Comparison of ENCODE assay signal across 8 mouse cellular contexts in the genomic region with DNA sequence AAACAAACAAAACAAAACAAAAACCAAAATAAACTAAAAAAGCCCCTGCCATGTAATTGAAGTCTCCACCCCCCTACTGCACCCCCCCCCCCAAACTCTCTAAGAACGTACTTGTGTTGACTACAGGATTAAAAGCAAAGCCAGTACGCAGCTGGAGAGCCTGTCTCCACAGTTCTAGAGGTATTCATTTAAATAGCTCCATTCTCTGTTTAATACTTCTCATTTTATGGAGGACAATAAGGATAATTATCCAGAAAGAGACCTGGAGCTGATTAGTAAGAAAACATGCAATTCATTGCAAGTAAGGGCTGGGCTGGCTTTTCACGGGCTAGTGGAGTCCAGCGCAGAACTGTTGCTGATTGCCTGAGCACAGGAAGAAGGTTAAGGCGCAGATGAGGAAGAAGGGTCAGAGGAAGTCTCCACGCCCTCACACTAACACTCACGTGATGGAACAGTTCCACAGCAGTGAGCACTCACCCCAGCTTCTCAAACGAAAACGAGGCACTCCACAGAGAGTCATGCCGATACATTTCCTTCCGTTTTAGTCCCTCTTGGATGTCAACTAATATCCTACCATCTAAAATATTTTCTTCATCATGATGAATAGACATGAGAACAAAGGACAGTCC. TPM values are rescaled to one million over a fixed set of nuclear protein-coding genes. Genes with fewer than 3 reads are reported as not detected.
DNase-seq lines count a peak whose midpoint lies in the region; ATAC-seq lines count a peak whose summit lies in the region.
"Had no signal": no experiment of that assay in that cellular context is flagged by ENCODE, and none has a peak within 500 bp of the region (broad histone marks: within the 10 kb centered on the region; RNA-seq: fewer than 3 reads in every experiment).

No protein-coding gene starts in this region.

- 54% methylated on average over 11 of the region's 11 CpGs for WGBS in kidney, embryonic 15.5 days
- 83% methylated on average over 11 of the region's 11 CpGs for WGBS in hindbrain, embryonic 11.5 days

- H3K4me3 ChIP-seq in kidney, embryonic 15.5 days (replicated peaks), result no peak overlapping the region
- no peak overlapping the region for H3K4me3 ChIP-seq in hindbrain, embryonic 11.5 days (ENCODE audit: low read depth, low read length)
- H3K4me3 ChIP-seq: hindbrain, embryonic 15.5 days had no signal

- peak; percentile 83 to 85 for DNase-seq in B cell, adult 2 months
- DNase-seq in MEL-GATA-1-ER (ENCODE audit: extremely low read depth, low read depth), result peak; percentile 25
- peak; percentile 82 for DNase-seq in naive thymus-derived CD4-positive, alpha-beta T cell, adult 2 months (ENCODE audit: low read depth)
- no peak for DNase-seq in hindbrain, embryonic 11.5 days (ENCODE audit: low spot score)
- DNase-seq in ovary, postnatal 10 days (ENCODE audit: low spot score), result no peak
- no peak for DNase-seq in cerebellum, adult 18-20 months

- H3K9me3 ChIP-seq in kidney, embryonic 15.5 days (replicated peaks), result no peaks in the 10 kb centered on the region
- no peaks in the 10 kb centered on the region for H3K9me3 ChIP-seq in hindbrain, embryonic 11.5 days (ENCODE audit: control insufficient read depth, low read length)
- H3K9me3 ChIP-seq: hindbrain, embryonic 15.5 days had no signal

- no peaks in the 10 kb centered on the region for H3K36me3 ChIP-seq in kidney, embryonic 15.5 days
- H3K36me3 ChIP-seq in hindbrain, embryonic 11.5 days (ENCODE audit: control insufficient read depth, insufficient read depth, low read length), result no peaks in the 10 kb centered on the region
- H3K36me3 ChIP-seq: hindbrain, embryonic 15.5 days had no signal

- no peak overlapping the region for H3K9ac ChIP-seq in kidney, embryonic 15.5 days
- H3K9ac ChIP-seq in hindbrain, embryonic 11.5 days (ENCODE audit: low read depth, low read length), result no peak overlapping the region
- H3K9ac ChIP-seq: hindbrain, embryonic 15.5 days had no signal

- no peak for ATAC-seq in kidney, embryonic 15.5 days (replicated peaks; ENCODE audit: low FRiP score)
- no peak for ATAC-seq in hindbrain, embryonic 11.5 days (ENCODE audit: low FRiP score)

- H3K27ac ChIP-seq in kidney, embryonic 15.5 days, result peak overlapping the region; percentile 48; the same call in 1 of the 2 replicates
- H3K27ac ChIP-seq in hindbrain, embryonic 11.5 days (ENCODE audit: low read depth, low read length), result no peak overlapping the region
- H3K27ac ChIP-seq: hindbrain, embryonic 15.5 days had no signal

- H3K27me3 ChIP-seq in kidney, embryonic 15.5 days, result no peaks in the 10 kb centered on the region
- no peaks in the 10 kb centered on the region for H3K27me3 ChIP-seq in hindbrain, embryonic 11.5 days (ENCODE audit: control insufficient read depth, insufficient read depth, low read length)
- H3K27me3 ChIP-seq: hindbrain, embryonic 15.5 days had no signal

- H3K4me2 ChIP-seq in kidney, embryonic 15.5 days, result no peak overlapping the region
- H3K4me2 ChIP-seq in hindbrain, embryonic 11.5 days (replicated peaks; ENCODE audit: low read depth, low read length), result no peak overlapping the region
- H3K4me2 ChIP-seq: hindbrain, embryonic 15.5 days had no signal

- H3K4me1 ChIP-seq in kidney, embryonic 15.5 days, result peaks cover 22% of the 10 kb centered on the region
- H3K4me1 ChIP-seq in hindbrain, embryonic 11.5 days (replicated peaks; ENCODE audit: control insufficient read depth, insufficient read depth, low read length), result no peaks in the 10 kb centered on the region
- H3K4me1 ChIP-seq: hindbrain, embryonic 15.5 days had no signal

RNA-seq across cellular contexts. Expression of a gene that starts 11.3 kb away (rescaled TPM):
- polyA plus RNA-seq in kidney, embryonic 15.5 days (2015; fragmentation: Nextera tagmentation; extraction: Ambion mirVana), result 7.6 and 8.4 TPM in 2 replicates
- 9.7 and 10.8 TPM in 2 replicates for polyA plus RNA-seq in hindbrain, embryonic 11.5 days (2014; fragmentation: Nextera tagmentation; extraction: Ambion mirVana)

RNA-seq across cellular contexts. Expression of a gene that starts 21.7 kb away (rescaled TPM):
- polyA plus RNA-seq in kidney, embryonic 15.5 days (2015; fragmentation: Nextera tagmentation; extraction: Ambion mirVana), result 2.4 and 2.5 TPM in 2 replicates
- 2.7 TPM in 2 replicates for polyA plus RNA-seq in hindbrain, embryonic 11.5 days (2014; fragmentation: Nextera tagmentation; extraction: Ambion mirVana)

Comparison
In these comparisons a context has a peak if more than half of its experiments do, and no peak if none do; other contexts are left out.
1. DNase-seq: peak in B cell, adult 2 months (2 of 2), MEL-GATA-1-ER (single experiment) and naive thymus-derived CD4-positive, alpha-beta T cell, adult 2 months (single experiment); none in hindbrain, embryonic 11.5 days (single experiment), ovary, postnatal 10 days (single experiment) and cerebellum, adult 18-20 months (0 of 2).